Mouse (Mus musculus) Muller cell, postnatal 12 days (primary cell): ENCODE results near the gene Spats2l.

Experiments
- DNase-seq: peaks from one replicate; pipeline ENCODE4 v3.0.0-alpha.2; 2015; ENCODE audit errors: inconsistent ontology term

The Spats2l gene

DNA sequence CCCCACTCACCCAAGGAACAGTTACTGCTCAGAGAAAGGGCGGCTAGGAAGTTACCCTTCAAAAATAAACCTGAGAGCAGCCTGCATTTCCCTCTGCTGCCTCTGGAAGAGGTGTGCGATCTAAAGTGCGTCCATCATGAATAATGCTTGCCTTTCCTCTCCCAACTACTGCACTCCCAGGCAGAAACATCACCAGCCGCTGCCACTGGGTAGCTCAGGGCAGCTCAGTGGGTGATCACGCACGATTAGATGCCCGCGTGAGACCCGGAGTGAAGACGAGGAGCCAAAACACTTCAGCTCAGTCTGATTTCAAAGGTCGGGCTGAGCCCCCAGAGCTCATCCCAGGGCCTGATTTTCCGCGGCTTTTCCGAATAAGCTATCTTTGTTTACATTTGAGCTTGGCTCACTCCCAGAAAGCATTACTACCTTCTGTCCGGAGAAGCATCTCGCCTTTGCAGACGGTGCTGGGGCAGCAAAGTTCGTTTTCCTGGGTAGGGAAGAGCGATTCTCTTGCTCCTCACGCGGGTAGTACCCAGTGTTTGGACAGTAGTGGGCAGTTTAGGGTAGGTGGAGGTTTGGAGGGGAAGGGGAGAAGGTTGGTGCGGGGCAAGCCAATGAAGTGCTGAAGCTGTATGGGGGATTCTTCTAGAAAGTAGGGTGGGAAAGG is at the start of gene Spats2l:
Gene Spats2l (plus strand): TSS at position 162 of the 667 bp plus-strand sequence.
- no peak for DNase-seq

DNA sequence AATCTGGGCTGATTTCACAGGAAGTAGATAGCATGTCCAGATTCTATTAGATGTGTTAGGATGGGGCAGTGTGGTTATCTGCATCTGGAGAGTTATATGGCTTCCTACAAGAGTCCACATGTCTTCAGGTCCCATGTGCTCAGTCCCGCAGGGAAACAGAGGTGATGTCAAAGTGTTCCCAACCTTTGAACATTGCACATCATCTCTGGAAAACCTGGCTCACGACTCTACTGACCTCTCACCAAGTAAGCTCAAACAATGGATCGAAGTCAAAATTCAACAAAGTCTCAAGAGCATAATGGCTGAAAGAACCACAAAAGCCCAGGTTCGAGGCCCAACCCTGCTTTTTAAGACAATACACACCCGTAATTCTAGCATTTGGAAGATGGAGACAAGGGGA is 48.7 kb upstream of the Spats2l start:
- no peak for DNase-seq

DNA sequence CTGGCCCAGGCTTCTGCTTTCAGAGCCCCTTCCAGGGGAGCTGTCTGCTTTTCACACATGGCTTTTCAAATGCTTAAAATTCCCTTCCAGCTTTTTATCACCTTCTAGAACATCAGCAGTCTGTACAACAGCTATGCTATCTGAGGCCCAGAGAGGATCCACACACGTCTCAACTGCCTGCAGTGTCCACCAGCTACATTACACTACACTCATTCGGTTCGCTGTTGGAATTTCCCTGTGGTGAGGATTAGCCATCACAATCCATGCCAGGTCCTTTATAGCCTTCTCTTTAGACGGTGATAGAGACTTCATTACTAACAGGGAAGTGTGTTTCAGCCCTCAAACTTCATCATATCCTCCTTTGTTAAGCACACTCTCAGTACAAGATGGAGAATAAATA is 38.1 kb upstream of the Spats2l start:
- no peak for DNase-seq

DNA sequence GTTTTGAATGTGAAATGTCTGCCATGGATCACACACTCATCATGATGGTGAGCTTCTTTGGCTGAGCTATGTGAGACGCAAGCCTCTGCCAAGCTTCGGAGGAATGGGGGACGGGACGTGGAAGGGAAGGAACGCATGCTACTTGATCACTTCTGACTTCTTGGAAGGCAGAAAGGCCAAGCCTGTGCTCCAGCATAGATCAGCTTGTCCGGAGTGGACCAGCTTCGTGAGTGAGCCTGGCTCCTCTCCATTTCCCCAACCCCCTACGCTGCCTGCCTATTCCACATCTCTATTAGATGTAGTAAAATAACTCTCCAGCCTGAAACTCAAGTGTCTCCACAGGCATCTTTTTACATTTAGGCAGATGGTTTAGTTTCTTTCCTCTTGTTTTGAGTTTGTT is 32.2 kb upstream of the Spats2l start:
- DNase-seq, result no peak

DNA sequence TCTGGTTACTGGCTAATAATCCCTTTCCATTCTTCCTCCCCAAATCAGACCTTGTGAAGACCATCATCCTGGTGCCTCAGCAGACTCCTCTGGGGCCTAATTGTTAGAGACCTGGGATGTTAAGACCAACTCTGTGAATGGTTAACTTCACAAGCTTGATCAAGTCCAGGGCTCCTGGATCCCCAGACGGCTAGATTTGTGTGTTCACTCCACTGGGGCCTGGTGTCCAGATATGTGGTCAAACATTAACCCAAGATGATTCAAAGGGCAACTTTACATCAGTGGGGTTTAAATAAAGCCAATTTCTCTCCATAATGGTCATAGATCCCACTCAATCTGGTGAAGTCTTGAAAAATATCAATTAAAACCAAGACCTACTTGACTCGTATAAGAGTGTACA is 31.7 kb upstream of the Spats2l start:
- no peak for DNase-seq

DNA sequence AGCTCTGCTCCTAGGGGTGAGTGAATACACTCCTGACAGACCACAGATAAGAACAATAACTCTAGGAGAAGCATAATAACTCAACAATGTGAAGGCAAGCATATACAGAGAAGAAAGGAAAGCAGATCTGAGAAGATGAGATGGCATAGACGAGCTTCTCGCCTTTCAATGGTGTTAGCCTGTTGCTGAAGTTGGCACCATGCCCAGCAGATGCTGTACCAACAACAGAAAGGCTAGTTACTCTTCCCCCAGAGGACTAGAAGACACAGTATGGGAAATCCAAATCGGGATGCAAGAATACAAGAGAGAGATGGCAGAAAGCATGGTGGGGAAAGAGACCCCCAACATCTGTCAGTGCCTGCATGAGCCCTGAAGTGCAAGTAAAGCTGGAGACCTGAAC is 22.2 kb upstream of the Spats2l start:
- no peak for DNase-seq

DNA sequence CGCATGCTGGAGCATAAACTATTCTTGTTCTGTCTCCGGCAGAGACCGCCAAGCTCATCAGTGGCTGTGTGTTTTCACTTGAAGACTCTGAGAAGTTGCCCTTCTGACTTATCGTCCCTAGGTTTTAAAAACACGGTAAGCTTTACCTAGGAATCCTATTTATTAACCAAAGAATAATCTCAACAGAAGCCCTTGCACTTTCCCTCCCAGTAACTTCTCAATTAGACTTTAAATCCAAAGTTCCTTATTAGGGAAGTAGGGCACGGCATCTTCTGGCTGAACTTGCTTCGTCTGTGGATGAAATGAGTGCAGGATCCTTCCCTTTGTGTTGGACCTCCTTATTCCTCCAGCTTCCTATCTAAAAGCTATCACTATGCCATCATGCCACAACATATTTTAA is 7.6 kb upstream of the Spats2l start:
- no peak for DNase-seq

DNA sequence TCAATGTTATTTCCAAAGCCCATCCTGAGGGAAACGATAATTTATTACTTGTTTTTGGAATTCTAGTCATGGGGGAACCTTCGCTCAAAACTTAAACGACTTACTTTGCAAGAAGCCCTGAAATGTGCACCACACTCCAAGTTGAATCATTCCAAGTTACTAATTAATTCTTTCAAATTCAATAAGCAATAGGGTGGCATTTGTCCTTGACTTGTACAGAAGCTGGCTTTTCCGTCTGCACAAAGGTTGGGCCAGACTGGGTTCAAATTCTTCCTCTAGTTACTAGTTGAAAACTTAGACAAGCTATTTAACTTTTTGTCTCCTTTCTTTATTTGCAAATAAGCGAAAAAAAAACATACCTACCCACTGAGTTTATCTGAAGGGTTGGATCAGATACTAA is 636 bp upstream of the Spats2l start:
- no peak for DNase-seq

DNA sequence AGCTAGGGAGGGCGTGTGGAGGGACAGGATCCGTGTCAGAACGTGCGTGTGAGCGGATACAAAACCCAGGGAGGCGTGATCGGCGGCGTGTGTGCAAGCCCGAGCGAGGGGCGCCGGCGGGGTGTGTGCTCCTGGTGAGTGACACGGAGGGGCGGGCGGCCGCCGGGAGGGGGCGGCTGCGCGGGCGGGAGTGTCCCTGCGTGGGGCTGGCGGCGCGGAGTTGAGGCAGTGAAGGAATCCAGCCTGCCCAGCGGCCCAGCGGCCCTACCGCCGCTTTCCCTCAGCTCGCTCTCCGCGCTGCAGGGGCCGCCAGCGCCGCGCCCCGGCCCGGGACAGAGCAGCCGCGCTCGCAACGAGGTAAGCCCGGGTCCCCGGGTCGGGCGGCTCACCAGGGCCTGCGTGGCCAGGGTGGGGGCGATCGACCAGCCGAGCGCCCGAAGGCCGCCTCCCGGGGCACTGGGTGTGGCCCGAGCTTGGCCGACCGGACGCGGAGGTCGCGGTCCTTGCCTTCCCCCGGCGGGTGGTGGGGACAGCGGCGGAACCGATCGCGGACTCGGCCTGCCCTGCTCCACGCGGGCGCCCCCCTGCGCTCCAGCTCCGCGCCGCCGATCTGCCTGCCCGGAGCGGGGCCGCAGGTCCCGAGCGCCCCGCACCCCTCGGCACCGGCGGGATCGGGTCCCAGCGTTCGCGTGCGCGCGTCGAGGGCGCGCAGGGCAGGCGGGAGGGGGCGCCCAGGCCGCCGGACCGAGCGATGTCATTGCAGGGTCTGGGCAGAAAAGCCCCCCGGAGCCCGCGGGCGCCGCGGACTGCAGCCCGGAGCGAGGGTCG is 920 bp downstream of the Spats2l start:
- peak; percentile 74 for DNase-seq

DNA sequence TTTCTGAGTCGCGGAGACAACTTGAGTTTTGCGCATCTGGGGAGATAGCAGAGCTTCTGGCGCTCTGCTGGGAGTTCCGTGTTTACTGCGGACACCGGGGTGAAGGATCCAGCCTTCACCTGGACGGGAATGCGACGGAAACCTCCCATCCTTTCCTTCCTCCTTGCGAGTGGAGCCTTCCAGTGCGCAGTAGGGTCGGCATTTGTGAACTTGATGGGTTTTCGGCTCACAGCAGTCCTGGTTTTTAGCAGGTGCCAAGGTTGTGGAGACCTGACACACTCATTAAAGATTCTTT is 1.5 kb downstream of the Spats2l start:
- no peak for DNase-seq

DNA sequence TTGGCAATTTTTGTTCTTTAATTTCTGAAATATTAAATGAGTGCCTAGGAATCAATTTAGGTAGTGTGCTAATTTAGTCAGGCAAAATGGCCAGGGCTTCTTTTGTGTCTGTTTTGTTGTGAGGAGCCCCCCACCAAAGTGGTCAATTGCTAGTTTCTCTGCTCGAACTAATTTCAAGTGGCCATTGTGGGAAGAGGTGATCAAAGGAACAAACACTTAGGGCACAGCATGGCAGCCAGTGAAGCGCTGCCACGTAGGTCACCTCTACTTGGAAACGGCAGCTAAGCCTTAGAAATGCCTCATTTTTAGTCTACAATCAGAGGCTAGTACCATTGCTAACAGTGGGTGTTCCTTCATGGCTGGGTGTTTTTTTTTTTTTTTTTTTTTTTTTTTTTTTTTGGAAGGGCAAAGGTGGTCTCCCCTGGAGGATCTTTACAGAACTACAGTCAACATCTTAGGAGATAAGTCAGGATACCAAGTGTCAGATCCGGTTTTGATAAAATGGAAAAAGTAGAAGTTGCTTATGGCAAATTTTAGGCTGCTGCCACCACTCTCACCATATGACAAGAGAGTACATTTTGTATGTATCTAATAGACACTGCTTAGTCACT is 2.8 kb downstream of the Spats2l start:
- DNase-seq, result no peak

DNA sequence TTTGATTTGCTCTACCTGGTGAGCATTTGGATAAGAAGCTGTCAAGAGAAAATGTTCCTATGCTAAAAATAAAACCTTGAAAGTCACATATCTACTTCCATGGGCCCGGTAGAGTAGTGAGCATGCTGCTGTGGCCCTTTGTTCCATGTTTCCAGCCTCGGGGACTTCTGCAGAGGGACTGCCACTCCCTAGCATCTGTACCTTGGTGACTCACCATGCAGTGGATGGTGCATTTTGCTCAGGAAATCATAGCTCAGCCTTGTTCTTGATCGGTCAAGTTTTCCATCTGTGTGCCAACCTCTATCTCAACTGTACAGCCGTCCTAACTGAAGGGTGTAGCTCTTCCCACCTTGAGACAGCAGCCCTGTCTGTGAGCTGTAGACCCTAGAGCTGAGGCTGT is 10.3 kb downstream of the Spats2l start:
- DNase-seq, result no peak

DNA sequence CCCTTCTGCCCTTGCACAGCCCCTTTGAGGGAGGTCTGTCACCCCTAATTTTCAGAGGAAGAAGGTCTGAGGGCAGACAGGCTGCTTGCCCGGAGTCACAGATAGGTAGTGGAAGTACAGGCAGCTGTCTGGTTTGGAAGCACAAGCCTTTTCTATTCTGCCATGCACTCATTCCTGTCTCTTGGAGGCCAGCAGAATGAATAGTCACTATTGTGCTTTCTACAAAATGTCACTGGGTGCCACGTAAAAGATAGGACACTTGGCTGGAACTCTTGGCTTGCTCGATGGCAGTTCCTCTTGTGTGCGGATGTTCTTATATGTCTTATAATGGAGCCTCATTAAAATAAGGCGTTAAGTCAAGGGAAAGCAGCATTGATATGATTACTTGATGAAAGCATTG is 15.9 kb downstream of the Spats2l start:
- peak; percentile 54 for DNase-seq

DNA sequence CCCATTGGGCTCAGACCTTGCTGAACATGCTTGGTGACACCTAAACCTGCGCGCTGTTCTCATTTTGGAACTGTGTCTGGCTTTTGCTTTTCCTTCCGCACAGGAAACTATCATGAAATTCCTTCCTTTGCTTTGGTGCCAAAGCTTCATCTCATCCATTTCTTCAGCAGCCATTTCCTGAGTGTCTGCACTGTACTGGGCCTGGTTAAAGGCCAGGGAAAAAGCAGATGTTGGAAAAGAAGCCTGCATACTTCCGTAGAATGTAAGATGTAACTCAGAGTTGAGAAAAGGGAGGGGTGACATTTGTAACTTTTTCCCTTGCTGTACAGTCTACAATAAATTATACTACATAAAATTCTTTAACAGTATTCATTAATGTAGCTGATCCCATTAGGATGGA is 18.2 kb downstream of the Spats2l start:
- DNase-seq, result no peak

DNA sequence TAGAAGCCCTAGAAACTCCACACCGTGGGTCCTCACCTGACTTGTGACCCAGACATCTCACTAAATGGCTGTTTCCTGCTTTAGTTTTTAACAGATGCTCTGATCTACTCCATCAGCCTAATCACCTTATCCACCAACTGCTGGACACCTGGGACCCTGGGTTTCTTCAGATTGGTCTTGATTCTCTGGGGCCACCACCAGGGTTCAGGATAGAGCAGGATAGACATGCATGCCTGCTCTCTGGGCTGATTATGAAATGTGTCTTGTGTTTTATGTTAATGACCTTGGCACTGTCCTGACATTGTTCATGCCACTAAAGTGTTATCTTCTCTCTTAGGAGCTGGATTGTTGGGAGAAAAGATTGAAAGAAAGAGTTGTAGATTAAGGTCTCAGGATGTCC is 21.9 kb downstream of the Spats2l start:
- DNase-seq, result no peak

DNA sequence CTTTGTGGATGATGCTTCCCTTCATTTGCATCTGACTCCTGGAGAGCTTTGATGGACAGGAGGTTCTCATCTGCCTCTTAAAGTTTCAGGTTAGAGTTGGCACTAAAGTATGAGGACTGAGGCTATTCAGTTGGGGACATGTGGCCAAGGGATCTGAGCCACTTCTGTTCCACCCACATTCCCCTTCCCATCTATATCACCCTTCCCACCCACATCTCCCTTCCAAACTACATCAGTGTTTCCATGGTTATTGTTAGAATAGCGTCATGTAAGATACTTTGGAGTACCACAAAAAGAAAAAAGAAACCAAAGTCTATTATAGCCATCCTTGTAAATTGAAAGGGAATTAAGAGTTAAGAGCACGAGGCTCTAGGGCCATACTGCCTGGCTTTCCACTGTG is 25.4 kb downstream of the Spats2l start:
- no peak for DNase-seq

DNA sequence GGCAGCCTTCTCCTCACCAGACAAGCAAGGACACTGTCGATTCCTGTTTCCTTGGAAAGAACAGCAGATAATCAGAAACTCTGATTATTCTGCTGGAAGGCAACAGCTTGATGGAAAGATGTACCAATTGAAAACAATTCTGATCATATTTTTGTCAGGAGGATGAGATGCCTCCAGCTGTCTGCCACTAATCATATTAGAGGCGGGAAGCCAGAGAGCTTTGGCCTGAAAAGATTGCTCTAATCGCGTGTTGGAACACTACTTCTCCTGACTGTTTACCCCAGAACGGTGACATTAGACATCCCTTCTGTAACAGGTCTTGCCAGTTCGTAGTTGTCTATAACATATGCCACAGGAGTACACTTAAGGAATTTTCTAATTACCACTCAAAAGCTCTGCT is 26.9 kb downstream of the Spats2l start:
- no peak for DNase-seq

DNA sequence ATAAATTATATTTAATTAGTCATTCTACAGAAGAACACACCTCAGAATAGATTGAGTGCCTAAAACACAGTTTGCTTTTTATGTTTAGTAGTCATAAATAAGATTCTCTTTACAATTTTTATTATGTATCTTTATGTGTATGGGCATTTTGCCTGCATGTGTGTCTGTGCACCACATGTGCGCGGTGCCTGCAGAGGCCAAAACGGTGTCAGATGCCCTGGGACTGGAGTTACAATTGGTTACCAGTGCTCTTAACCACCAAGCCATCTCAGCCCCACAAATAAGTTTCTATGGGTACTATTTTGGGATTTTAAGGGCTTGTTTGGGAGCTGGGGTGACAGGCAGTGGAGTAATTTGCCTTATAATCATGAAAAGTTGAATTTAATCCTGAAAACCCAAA is 32.2 kb downstream of the Spats2l start:
- DNase-seq, result no peak

DNA sequence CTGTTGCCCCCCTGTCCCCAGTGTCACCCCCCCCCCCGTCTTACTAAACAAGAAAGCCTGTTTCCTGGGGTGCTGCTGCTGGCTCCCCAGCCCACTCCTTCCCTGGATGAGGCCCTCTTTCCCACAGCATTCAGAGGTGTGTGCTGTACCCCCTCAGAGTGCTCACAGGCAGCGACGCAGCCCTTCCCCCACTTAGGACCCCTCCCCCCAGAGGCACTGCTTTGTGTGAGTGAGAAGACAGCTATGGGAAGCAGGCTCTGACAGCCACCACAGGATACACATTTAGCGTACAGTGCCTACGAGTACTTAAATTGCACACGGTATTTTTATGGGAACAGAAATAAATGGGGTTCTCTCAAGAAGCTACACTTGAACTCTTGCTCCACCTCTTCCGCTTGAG is 33.9 kb downstream of the Spats2l start:
- no peak for DNase-seq

DNA sequence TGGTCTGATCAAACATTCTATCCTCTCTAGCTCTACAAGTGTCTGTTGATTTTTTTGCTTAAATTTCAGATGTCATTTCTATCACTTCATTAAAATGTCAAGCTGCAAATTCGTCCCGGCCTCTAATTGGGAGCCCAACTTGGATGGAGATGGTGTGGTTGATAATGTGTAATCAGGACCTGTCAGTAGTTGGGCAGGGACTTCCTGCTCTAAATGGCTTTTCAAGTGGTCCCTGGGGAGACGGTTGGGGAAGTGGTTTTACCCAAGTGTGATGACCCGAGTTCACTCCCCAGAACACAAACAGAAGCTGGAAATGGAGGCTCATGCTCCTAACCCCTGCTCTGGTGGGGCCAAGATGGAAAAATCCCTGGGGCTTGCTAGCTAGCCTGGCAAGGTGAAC is 36.3 kb downstream of the Spats2l start:
- no peak for DNase-seq

DNA sequence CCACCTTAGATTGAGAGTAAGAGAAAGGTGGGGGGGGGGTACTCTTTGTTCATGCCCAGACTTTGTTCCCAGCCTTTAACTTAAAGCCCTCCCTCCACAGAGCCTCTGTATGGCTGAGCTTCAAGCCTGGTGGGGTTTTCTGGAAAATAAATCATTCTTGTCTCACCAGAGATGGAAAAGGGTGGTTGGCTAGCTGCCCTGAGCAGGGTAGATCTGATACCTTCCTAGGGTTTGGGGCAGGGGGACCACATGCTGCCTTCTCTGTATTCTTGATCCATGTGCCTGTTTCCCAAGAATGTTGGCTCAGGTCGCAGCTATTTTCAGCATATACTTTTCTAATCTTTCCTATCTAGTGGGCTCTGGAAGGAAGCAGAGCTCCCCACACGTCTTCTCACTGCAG is 43.1 kb downstream of the Spats2l start:
- no peak for DNase-seq

DNA sequence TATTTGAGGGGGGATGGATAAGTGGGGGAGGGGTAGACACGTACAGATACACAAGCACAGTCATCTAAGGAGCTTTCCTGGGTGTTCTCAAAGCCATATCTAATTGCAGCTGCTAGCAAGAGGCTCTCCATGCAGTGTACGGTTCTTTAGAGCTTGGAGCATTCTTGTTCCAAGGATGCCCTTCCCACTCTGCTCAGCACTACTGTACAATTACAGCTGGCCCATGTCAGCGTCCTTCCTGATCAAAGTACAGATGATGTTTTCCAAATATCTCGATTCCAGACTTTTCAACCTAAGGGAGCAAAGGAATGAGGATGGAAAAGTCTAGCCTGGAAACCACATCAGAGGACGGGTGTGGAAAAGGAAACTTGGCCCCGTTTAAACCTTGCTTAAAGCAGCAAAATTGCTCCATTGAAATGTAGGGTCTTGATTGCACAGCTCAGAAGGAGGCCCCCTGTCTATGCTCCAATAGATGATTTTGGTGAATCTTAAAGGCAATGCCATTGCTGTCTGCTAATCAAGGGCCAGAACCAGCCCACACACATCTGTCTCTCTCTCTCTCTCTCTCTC is 46.6 kb downstream of the Spats2l start:
- no peak for DNase-seq
